Mouse (Mus musculus): ENCODE data around the gene Aig1. TPM values are rescaled to one million over a fixed set of nuclear protein-coding genes. Genes with fewer than 3 reads are reported as not detected.

The Aig1 gene
- polyA plus RNA-seq, 1 experiment from 2014 or later, result 36.1 TPM

GRCm38 (mm10) chr10:13653739-13654462 lies 214.9 kb downstream of the Aig1 start:
- no peak overlapping the region for H3K9ac ChIP-seq (ENCODE audit: low read depth, low read length)
- no peaks in the 10 kb centered on the region for H3K36me3 ChIP-seq (ENCODE audit: control insufficient read depth, insufficient read depth, low read length)
- H3K9me3 ChIP-seq (ENCODE audit: control insufficient read depth, low read length), result no peaks in the 10 kb centered on the region
- WGBS, result 82% methylated on average over 10 of the region's 10 CpGs
- no peak overlapping the region for H3K4me2 ChIP-seq (ENCODE audit: low read depth, low read length)
- H3K4me3 ChIP-seq (ENCODE audit: low read depth, low read length), result no peak overlapping the region
- no peak overlapping the region for H3K27ac ChIP-seq (replicated peaks; ENCODE audit: low read depth, low read length)
- H3K27me3 ChIP-seq (replicated peaks; ENCODE audit: control insufficient read depth, insufficient read depth, low read length), result no peaks in the 10 kb centered on the region
- peak; percentile 41; the same call in 1 of the 2 replicates for ATAC-seq (ENCODE audit: low read depth)
- no peak for DNase-seq (ENCODE audit: low spot score)
- no peaks in the 10 kb centered on the region for H3K4me1 ChIP-seq (ENCODE audit: control insufficient read depth, insufficient read depth, low read length)

- DNase-seq (ENCODE audit: low spot score), result no peak
- H3K9me3 ChIP-seq (ENCODE audit: control insufficient read depth, low read length), result no peaks in the 10 kb centered on the region
- no peak overlapping the region for H3K4me3 ChIP-seq (ENCODE audit: low read depth, low read length)
- H3K9ac ChIP-seq (ENCODE audit: low read depth, low read length), result no peak overlapping the region
- no peaks in the 10 kb centered on the region for H3K4me1 ChIP-seq (ENCODE audit: control insufficient read depth, insufficient read depth, low read length)
- no peak overlapping the region for H3K4me2 ChIP-seq (ENCODE audit: low read depth, low read length)
- no peaks in the 10 kb centered on the region for H3K27me3 ChIP-seq (replicated peaks; ENCODE audit: control insufficient read depth, insufficient read depth, low read length)
- 88% methylated on average over 7 of the region's 7 CpGs for WGBS
- H3K27ac ChIP-seq (replicated peaks; ENCODE audit: low read depth, low read length), result no peak overlapping the region
- no peak for ATAC-seq (ENCODE audit: low read depth)
- no peaks in the 10 kb centered on the region for H3K36me3 ChIP-seq (ENCODE audit: control insufficient read depth, insufficient read depth, low read length)
These were observed 215.5 kb downstream of the Aig1 start for GRCm38 (mm10) chr10:13653326-13653725.

GRCm38 (mm10) chr10:13652061-13652460 lies 216.7 kb downstream of the Aig1 start:
- no peak overlapping the region for H3K9ac ChIP-seq (ENCODE audit: low read depth, low read length)
- ATAC-seq (ENCODE audit: low read depth) (no peak), DNase-seq (ENCODE audit: low spot score) (no peak)
- no peak overlapping the region for H3K4me2 ChIP-seq (ENCODE audit: low read depth, low read length)
- no peaks in the 10 kb centered on the region for H3K9me3 ChIP-seq (ENCODE audit: control insufficient read depth, low read length)
- H3K27me3 ChIP-seq (replicated peaks; ENCODE audit: control insufficient read depth, insufficient read depth, low read length), result no peaks in the 10 kb centered on the region
- no peaks in the 10 kb centered on the region for H3K4me1 ChIP-seq (ENCODE audit: control insufficient read depth, insufficient read depth, low read length)
- H3K27ac ChIP-seq (replicated peaks; ENCODE audit: low read depth, low read length), result no peak overlapping the region
- H3K4me3 ChIP-seq (ENCODE audit: low read depth, low read length), result no peak overlapping the region
- H3K36me3 ChIP-seq (ENCODE audit: control insufficient read depth, insufficient read depth, low read length), result no peaks in the 10 kb centered on the region
- WGBS, result 90% methylated on average over 4 of the region's 4 CpGs

GRCm38 (mm10) chr10:13641750-13642149 lies 227.0 kb downstream of the Aig1 start:
- Histone ChIP-seq H3K4me2 (ENCODE audit: low read depth, low read length) (no peak overlapping the region), H3K27ac (replicated peaks; ENCODE audit: low read depth, low read length) (no peak overlapping the region), H3K4me1 (ENCODE audit: control insufficient read depth, insufficient read depth, low read length) (no peaks in the 10 kb centered on the region), H3K9ac (ENCODE audit: low read depth, low read length) (no peak overlapping the region), H3K4me3 (ENCODE audit: low read depth, low read length) (no peak overlapping the region), H3K36me3 (ENCODE audit: control insufficient read depth, insufficient read depth, low read length) (no peaks in the 10 kb centered on the region), H3K9me3 (ENCODE audit: control insufficient read depth, low read length) (no peaks in the 10 kb centered on the region), H3K27me3 (replicated peaks; ENCODE audit: control insufficient read depth, insufficient read depth, low read length) (no peaks in the 10 kb centered on the region)
- DNase-seq (ENCODE audit: low spot score) (peak; percentile 58), ATAC-seq (ENCODE audit: low read depth) (peak; percentile 79; the same call in 1 of the 2 replicates)
- WGBS, result 16% methylated on average over 7 of the region's 7 CpGs

- Histone ChIP-seq H3K4me1 (ENCODE audit: control insufficient read depth, insufficient read depth, low read length) (no peaks in the 10 kb centered on the region), H3K9ac (ENCODE audit: low read depth, low read length) (no peak overlapping the region), H3K4me3 (ENCODE audit: low read depth, low read length) (no peak overlapping the region), H3K4me2 (ENCODE audit: low read depth, low read length) (no peak overlapping the region), H3K27ac (replicated peaks; ENCODE audit: low read depth, low read length) (no peak overlapping the region), H3K36me3 (ENCODE audit: control insufficient read depth, insufficient read depth, low read length) (no peaks in the 10 kb centered on the region), H3K9me3 (ENCODE audit: control insufficient read depth, low read length) (no peaks in the 10 kb centered on the region), H3K27me3 (replicated peaks; ENCODE audit: control insufficient read depth, insufficient read depth, low read length) (no peaks in the 10 kb centered on the region)
- ATAC-seq (ENCODE audit: low read depth), result no peak
- DNase-seq (ENCODE audit: low spot score), result peak; percentile 21
- WGBS, result 45% methylated on average over 3 of the region's 3 CpGs
These were observed 237.0 kb downstream of the Aig1 start for GRCm38 (mm10) chr10:13631796-13632195.

- DNase-seq (ENCODE audit: low spot score) (no peak), ATAC-seq (ENCODE audit: low read depth) (no peak)
- Histone ChIP-seq H3K9me3 (ENCODE audit: control insufficient read depth, low read length) (no peaks in the 10 kb centered on the region), H3K36me3 (ENCODE audit: control insufficient read depth, insufficient read depth, low read length) (no peaks in the 10 kb centered on the region), H3K4me2 (ENCODE audit: low read depth, low read length) (no peak overlapping the region), H3K27ac (replicated peaks; ENCODE audit: low read depth, low read length) (no peak overlapping the region), H3K4me3 (ENCODE audit: low read depth, low read length) (no peak overlapping the region), H3K4me1 (ENCODE audit: control insufficient read depth, insufficient read depth, low read length) (no peaks in the 10 kb centered on the region), H3K9ac (ENCODE audit: low read depth, low read length) (no peak overlapping the region), H3K27me3 (replicated peaks; ENCODE audit: control insufficient read depth, insufficient read depth, low read length) (no peaks in the 10 kb centered on the region)
- 85% methylated on average over 5 of the region's 5 CpGs for WGBS
These were observed 245.0 kb downstream of the Aig1 start for GRCm38 (mm10) chr10:13623735-13624134.

- ATAC-seq (ENCODE audit: low read depth) (no peak), DNase-seq (ENCODE audit: low spot score) (no peak)
- H3K4me2 ChIP-seq (ENCODE audit: low read depth, low read length), result no peak overlapping the region
- no peaks in the 10 kb centered on the region for H3K36me3 ChIP-seq (ENCODE audit: control insufficient read depth, insufficient read depth, low read length)
- no peak overlapping the region for H3K4me3 ChIP-seq (ENCODE audit: low read depth, low read length)
- H3K27me3 ChIP-seq (replicated peaks; ENCODE audit: control insufficient read depth, insufficient read depth, low read length), result no peaks in the 10 kb centered on the region
- no peaks in the 10 kb centered on the region for H3K9me3 ChIP-seq (ENCODE audit: control insufficient read depth, low read length)
- 52% methylated on average over 2 of the region's 2 CpGs for WGBS
- no peak overlapping the region for H3K27ac ChIP-seq (replicated peaks; ENCODE audit: low read depth, low read length)
- H3K9ac ChIP-seq (ENCODE audit: low read depth, low read length), result no peak overlapping the region
- H3K4me1 ChIP-seq (ENCODE audit: control insufficient read depth, insufficient read depth, low read length), result 0 out of 2 replicates have a peak, but pooled peaks cover 3% of the 10 kb centered on the region
These were observed 267.9 kb downstream of the Aig1 start for GRCm38 (mm10) chr10:13600926-13601325.

- ATAC-seq (ENCODE audit: low read depth) (no peak), DNase-seq (ENCODE audit: low spot score) (no peak)
- Histone ChIP-seq H3K4me3 (ENCODE audit: low read depth, low read length) (no peak overlapping the region), H3K4me1 (ENCODE audit: control insufficient read depth, insufficient read depth, low read length) (0 out of 2 replicates have a peak, but pooled peaks cover 3% of the 10 kb centered on the region), H3K27me3 (replicated peaks; ENCODE audit: control insufficient read depth, insufficient read depth, low read length) (no peaks in the 10 kb centered on the region), H3K9ac (ENCODE audit: low read depth, low read length) (no peak overlapping the region), H3K9me3 (ENCODE audit: control insufficient read depth, low read length) (no peaks in the 10 kb centered on the region), H3K27ac (replicated peaks; ENCODE audit: low read depth, low read length) (no peak overlapping the region), H3K36me3 (ENCODE audit: control insufficient read depth, insufficient read depth, low read length) (no peaks in the 10 kb centered on the region), H3K4me2 (ENCODE audit: low read depth, low read length) (no peak overlapping the region)
- 72% methylated on average over 8 of the region's 8 CpGs for WGBS
These were observed 271.3 kb downstream of the Aig1 start for GRCm38 (mm10) chr10:13597491-13597890.
